Mouse (Mus musculus) kidney, postnatal 0 days (tissue): ENCODE data around the gene Arid1b. TPM values are rescaled to one million over a fixed set of nuclear protein-coding genes. Genes with fewer than 3 reads are reported as not detected.

Experiments used
- ATAC-seq: fragments of 200-750 bp; cut with Nextera tagmentation; replicated peaks from 2 replicates; pipeline ENCODE4 v1.8.0; 2017; ENCODE audit warnings: low read depth, moderate number of reproducible peaks, moderate TSS enrichment, moderate library complexity; ENCODE audit not compliant: low FRiP score
- DNase-seq: peaks from one replicate; pipeline ENCODE4 v3.0.0-alpha.2; 2016; ENCODE audit warnings: low spot score
- H3K27ac ChIP-seq: fragments of 300-500 bp; sonication (generic); 2 replicates; pipeline ENCODE4 v1.5.1; 2014; ENCODE audit warnings: mild to moderate bottlenecking
- H3K27me3 ChIP-seq: fragments of 300-500 bp; sonication (generic); 2 replicates; pipeline ENCODE4 v1.6.1; 2014; ENCODE audit warnings: low read length, mixed read lengths; ENCODE audit not compliant: insufficient read depth
- H3K36me3 ChIP-seq: fragments of 300-500 bp; sonication (generic); 2 replicates; pipeline ENCODE4 v1.6.1; 2014; ENCODE audit warnings: low read length, mixed read lengths; ENCODE audit not compliant: insufficient read depth
- H3K4me1 ChIP-seq: fragments of 300-500 bp; sonication (generic); replicated peaks from 2 replicates; pipeline ENCODE4 v1.6.1; 2014; ENCODE audit warnings: antibody characterized with exemption, low read length, mixed read lengths; ENCODE audit not compliant: insufficient read depth
- H3K4me2 ChIP-seq: fragments of 300-500 bp; sonication (generic); 2 replicates; pipeline ENCODE4 v1.6.1; 2014; ENCODE audit warnings: mild to moderate bottlenecking, low read length, moderate library complexity, mixed read lengths
- H3K4me3 ChIP-seq: fragments of 300-500 bp; sonication (generic); replicated peaks from 2 replicates; pipeline ENCODE4 v1.5.1; 2014; ENCODE audit warnings: low read depth, low read length
- H3K9ac ChIP-seq: fragments of 300-500 bp; sonication (generic); 2 replicates; pipeline ENCODE4 v1.6.1; 2014; ENCODE audit warnings: low read depth, low read length
- H3K9me3 ChIP-seq: fragments of 300-500 bp; sonication (generic); replicated peaks from 2 replicates; pipeline ENCODE4 v1.6.1; 2016; ENCODE audit warnings: low read length, inconsistent platforms, mixed read lengths
- CTCF ChIP-seq: IDR thresholded peaks from 2 replicates; pipeline ENCODE4 v1.5.1; 2016; ENCODE audit warnings: antibody characterized with exemption, low read depth, mild to moderate bottlenecking, moderate library complexity
- WGBS: fragments of 180-500 bp; shearing (Covaris S2); extraction: QIAGEN DNeasy Blood & Tissue Kit; methylation state at CpG from one replicate; pipeline ENCODE4 v1.1.7; 2014; 5-methylcytosine and 5-hydroxymethylcytosine counted together
- polyA plus RNA-seq: library from polyadenylated mRNA; unstranded; fragments of >200 nt; fragmentation: Nextera tagmentation; extraction: Ambion mirVana; gene quantifications from 2 replicates; pipeline ENCODE4 v1.2.1, GENCODE M21; 2015

Arid1b gene
- polyA plus RNA-seq, 1 experiment from 2014 or later: 9.2 TPM

DNA sequence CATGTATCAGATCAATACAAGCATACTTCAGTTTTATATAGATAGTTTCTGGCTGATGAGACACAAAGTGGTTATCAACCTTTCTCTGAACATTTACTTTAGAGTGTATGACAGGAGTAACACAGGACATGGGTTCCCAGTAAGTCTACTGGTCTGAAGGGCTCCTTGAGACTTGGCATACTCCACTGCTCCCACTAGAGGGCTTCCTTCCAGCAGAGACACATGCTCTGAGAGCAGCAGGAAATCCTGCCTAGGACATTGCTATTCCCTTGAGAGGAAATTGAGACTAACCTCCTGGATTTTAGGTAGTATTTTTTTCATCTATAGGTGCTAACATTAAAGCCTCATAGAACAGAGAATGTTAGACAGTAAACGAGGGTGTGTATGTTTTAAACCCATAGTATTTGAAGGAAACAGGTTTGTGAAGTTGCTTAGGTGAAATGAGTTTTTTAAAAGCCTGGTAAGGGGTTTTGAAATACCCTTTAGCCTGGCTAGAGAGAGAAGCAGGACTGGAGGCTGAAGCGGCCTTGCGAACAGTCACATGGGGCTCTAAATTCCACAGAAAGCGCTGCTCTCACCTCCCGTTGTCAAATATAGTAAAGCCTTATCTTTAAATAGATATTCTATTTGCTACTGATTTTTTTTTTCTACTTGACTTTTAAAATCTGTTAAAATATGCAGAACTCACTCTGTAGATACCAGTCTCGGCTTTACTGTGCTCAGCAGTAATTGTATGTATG is 207.9 kb downstream of the Arid1b start:
- 0 out of 2 replicates have a peak, but pooled peaks have one; percentile 30 for ATAC-seq

DNA sequence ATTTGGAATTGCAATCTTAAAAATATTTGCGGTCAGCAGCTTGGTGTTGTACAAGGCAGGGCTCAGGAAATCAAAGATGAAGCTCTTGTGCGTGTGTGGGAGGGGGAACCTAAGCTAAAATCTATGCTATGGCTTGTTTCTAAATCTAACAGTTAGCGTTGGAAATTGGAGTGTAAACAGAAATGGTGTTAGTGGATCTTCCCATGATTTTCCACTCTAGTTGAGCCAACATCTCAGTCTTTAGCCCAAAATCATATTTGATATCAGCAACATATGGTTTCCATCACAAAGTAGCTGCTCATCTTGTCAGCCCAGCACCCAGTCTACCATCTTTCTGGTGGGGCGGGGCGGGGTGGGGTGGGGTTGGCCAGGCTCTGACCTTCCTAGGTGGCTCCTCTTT is 208.6 kb downstream of the Arid1b start:
- Histone ChIP-seq H3K4me3 (no peak overlapping the region), H3K9ac (no peak overlapping the region), H3K36me3 (no peaks in the 10 kb centered on the region), H3K27ac (no peak overlapping the region), H3K4me1 (peaks cover 4% of the 10 kb centered on the region; the same call in 1 of the 2 replicates), H3K4me2 (no peak overlapping the region), H3K27me3 (no peaks in the 10 kb centered on the region), H3K9me3 (no peaks in the 10 kb centered on the region)
- DNase-seq: no peak
- WGBS: 82% methylated on average over 5 of the region's 5 CpGs
- ATAC-seq: no peak
- TF ChIP-seq CTCF: no peak

More for the DNA sequence above, 207.9 kb downstream of the Arid1b start:
- DNase-seq: peak; percentile 92
- Histone ChIP-seq H3K4me2 (no peak overlapping the region), H3K27me3 (no peaks in the 10 kb centered on the region), H3K4me3 (no peak overlapping the region), H3K9ac (no peak overlapping the region), H3K9me3 (no peaks in the 10 kb centered on the region), H3K36me3 (no peaks in the 10 kb centered on the region), H3K27ac (no peak overlapping the region), H3K4me1 (peaks cover 4% of the 10 kb centered on the region; the same call in 1 of the 2 replicates)
- WGBS: 64% methylated on average over 6 of the region's 6 CpGs
- TF ChIP-seq CTCF: peak; percentile 82

DNA sequence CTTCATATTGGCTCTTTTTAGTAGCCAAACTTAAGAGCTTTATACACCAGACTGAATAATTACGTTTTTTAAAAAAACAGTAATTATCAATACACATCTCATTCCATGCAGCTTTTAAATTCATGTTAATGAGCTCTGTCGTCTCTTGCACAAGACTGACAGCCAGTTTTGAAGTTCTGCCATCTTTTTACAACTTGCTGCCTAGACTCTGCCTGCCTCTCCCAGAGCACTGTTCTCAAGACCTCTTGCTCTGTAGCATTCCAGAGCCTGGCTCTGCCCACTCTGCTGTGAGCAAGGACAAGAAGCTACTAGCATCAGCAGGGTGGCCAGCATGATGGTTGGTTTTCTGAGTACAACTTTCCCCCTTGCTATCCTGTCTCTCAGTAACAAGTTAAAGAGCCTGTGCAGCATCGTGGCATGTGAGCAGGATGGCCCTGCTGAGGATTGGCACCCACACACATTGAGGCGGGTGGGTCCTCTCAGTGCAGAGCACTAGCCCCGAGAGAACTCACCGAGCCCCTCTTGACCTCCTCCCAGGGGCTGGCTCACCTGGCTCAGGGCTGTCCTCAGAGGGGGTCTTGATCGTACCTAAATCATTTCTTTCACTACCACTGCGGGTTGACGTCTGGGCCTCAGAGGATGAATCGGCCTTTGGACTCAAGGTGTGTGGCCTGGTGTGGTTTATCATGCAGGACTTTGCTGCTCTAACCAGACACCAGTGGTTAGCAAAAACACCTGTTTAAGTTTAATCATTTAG is 209.4 kb downstream of the Arid1b start:
- peak; percentile 29; the same call in 1 of the 2 replicates for ATAC-seq
- no peaks in the 10 kb centered on the region for H3K9me3 ChIP-seq
- H3K9ac ChIP-seq: no peak overlapping the region
- no peak overlapping the region for H3K4me2 ChIP-seq
- peaks cover 2% of the 10 kb centered on the region; the same call in 1 of the 2 replicates for H3K4me1 ChIP-seq
- WGBS: 74% methylated on average over 10 of the region's 10 CpGs
- no peaks in the 10 kb centered on the region for H3K27me3 ChIP-seq
- no peak overlapping the region for H3K4me3 ChIP-seq
- H3K27ac ChIP-seq: peak overlapping the region; percentile 58; the same call in 1 of the 2 replicates
- no peak for DNase-seq
- H3K36me3 ChIP-seq: no peaks in the 10 kb centered on the region
- TF ChIP-seq CTCF: no peak

DNA sequence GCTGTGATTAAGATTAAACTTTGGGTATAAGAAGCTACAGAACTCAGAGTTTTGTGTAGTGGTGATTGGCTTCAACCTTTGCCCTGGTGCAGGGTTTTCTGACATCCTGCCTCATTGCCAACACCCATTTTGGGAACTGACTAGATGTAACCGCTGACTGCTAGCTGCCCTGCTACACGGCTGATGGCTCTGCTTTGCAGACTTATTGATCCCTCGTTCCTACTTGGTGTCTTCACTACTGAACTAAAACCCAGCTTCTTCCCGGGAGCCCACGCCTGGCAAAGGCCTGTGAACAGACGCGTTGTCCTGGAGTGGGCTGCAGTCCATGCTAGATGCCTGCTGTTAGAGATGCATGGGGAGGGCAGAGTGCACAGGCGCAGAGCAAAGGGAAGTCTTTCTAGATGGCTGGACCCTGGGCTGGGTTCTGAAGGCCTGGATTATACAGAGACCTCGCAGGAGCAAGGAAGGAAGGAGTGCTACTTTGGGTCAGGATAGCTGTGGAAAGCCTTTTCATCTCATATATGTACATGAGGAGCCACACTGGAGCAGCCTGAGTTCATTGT is 210.1 kb downstream of the Arid1b start:
- Histone ChIP-seq H3K4me2 (no peak overlapping the region), H3K36me3 (no peaks in the 10 kb centered on the region), H3K27me3 (no peaks in the 10 kb centered on the region), H3K4me1 (no peaks in the 10 kb centered on the region; the same call in 1 of the 2 replicates), H3K27ac (peak overlapping the region; percentile 58; the same call in 1 of the 2 replicates), H3K4me3 (no peak overlapping the region), H3K9ac (no peak overlapping the region), H3K9me3 (no peaks in the 10 kb centered on the region)
- TF ChIP-seq CTCF: no peak
- WGBS: 85% methylated on average over 9 of the region's 9 CpGs
- ATAC-seq: 0 out of 2 replicates have a peak, but pooled peaks have one; percentile 1
- DNase-seq: no peak

DNA sequence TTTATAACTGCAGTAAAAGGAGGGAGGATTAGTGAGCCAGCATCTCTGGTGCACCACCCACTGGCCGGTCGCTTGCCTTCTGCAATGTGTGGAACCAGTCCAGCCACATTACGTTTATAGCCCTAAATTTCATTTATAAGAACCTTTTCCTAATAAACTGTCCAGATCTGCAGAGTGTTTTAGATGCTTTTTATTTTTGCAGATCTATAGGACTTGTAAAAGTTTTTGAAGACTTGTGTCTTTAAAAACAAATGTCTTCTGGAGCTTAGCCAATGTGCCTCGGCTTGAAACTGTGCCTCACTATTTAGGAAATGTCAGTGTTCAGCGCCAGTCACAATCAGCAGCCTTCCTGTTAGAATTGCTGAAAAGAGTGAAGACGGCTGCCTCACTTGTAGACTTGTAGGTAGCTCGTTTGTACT is 211.0 kb downstream of the Arid1b start:
- TF ChIP-seq CTCF: peak; percentile 51
- H3K4me3 ChIP-seq: no peak overlapping the region
- H3K4me1 ChIP-seq: no peaks in the 10 kb centered on the region; the same call in 1 of the 2 replicates
- no peak overlapping the region for H3K4me2 ChIP-seq
- WGBS: 46% methylated on average over 7 of the region's 7 CpGs
- H3K27ac ChIP-seq: no peak overlapping the region
- H3K27me3 ChIP-seq: no peaks in the 10 kb centered on the region
- no peaks in the 10 kb centered on the region for H3K36me3 ChIP-seq
- no peak overlapping the region for H3K9ac ChIP-seq
- H3K9me3 ChIP-seq: no peaks in the 10 kb centered on the region
- peak; percentile 51 for DNase-seq
- no peak for ATAC-seq

DNA sequence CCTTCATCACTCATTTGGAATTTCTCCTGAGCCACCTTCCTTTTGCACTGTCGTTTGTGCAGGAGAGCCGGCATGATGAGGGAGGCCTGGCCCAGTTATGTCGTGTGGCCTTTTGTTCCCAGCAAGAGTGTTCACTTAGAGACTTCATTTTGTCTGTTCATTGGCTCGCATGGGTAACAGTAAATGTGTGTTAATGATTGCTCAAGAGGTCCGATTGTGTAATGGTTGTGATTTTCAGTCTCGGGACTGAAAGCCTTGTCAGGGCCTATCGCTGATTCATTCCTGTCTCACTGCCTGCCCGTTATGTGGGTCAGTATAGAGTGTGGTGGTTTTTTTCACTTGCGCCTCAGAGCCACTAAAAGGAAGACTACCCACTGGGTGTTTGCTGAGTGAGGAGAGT is 212.6 kb downstream of the Arid1b start:
- Histone ChIP-seq H3K9ac (no peak overlapping the region), H3K4me1 (no peaks in the 10 kb centered on the region; the same call in none of the 2 replicates), H3K4me2 (no peak overlapping the region), H3K9me3 (no peaks in the 10 kb centered on the region), H3K27me3 (no peaks in the 10 kb centered on the region), H3K4me3 (no peak overlapping the region), H3K27ac (no peak overlapping the region), H3K36me3 (no peaks in the 10 kb centered on the region)
- TF ChIP-seq CTCF: no peak
- ATAC-seq (peak; percentile 44; the same call in 1 of the 2 replicates), DNase-seq (no peak)
- 57% methylated on average over 9 of the region's 9 CpGs for WGBS
